Mouse (Mus musculus): Measurements from ENCODE around the gene Scnn1a.

Gene Scnn1a

GRCm38 (mm10) chr6:125364448-125364847, 44.0 kb downstream of the Scnn1a start:
- DNase-seq: no peak

GRCm38 (mm10) chr6:125365522-125365921, 45.1 kb downstream of the Scnn1a start:
- no peak for DNase-seq

- DNase-seq: no peak
Observed at GRCm38 (mm10) chr6:125366133-125366532, 45.7 kb downstream of the Scnn1a start.

- DNase-seq: no peak
Observed at GRCm38 (mm10) chr6:125367758-125368371, 47.4 kb downstream of the Scnn1a start.

- DNase-seq: no peak
Observed at GRCm38 (mm10) chr6:125377042-125377441, 56.6 kb downstream of the Scnn1a start.

- DNase-seq: no peak
Observed at GRCm38 (mm10) chr6:125377582-125378451, 57.4 kb downstream of the Scnn1a start.

- no peak for DNase-seq
Observed at GRCm38 (mm10) chr6:125378621-125379020, 58.2 kb downstream of the Scnn1a start.

GRCm38 (mm10) chr6:125379781-125380180, 59.3 kb downstream of the Scnn1a start:
- DNase-seq: no peak

- no peak for DNase-seq
Observed at GRCm38 (mm10) chr6:125380372-125381360, 60.2 kb downstream of the Scnn1a start, which contains the start of gene Plekhg6. Plekhg6 (minus strand) TSS chr6:125380793.

- DNase-seq: no peak
Observed at GRCm38 (mm10) chr6:125382024-125382423, 61.6 kb downstream of the Scnn1a start.

- DNase-seq: no peak
Observed at GRCm38 (mm10) chr6:125385066-125385974, 64.9 kb downstream of the Scnn1a start.

- no peak for DNase-seq
Observed at GRCm38 (mm10) chr6:125386080-125386479, 65.6 kb downstream of the Scnn1a start.

- DNase-seq: no peak
Observed at GRCm38 (mm10) chr6:125389853-125390252, 69.4 kb downstream of the Scnn1a start.

All from right cerebral cortex, postnatal 4 days (tissue).